Mouse (Mus musculus) brown adipose tissue, adult 24 weeks (tissue): Measurements from ENCODE around the gene Epha6. TPM values are rescaled to one million over a fixed set of nuclear protein-coding genes. Genes with fewer than 3 reads are reported as not detected.

ENCODE experiments used
- H3K27ac ChIP-seq: fragments of 200-500 bp; replicated peaks from 2 replicates; pipeline ENCODE4 v1.5.1; 2012; ENCODE audit warnings: low read depth, mild to moderate bottlenecking, low read length
- H3K4me1 ChIP-seq: fragments of 200-500 bp; 2 replicates; pipeline ENCODE4 v1.6.1; 2012; ENCODE audit warnings: low read length, mixed read lengths; ENCODE audit not compliant: control insufficient read depth, insufficient read depth, insufficient read length
- H3K4me3 ChIP-seq: fragments of 200-500 bp; 2 replicates; pipeline ENCODE4 v1.5.1; 2012; ENCODE audit warnings: low read depth, mild to moderate bottlenecking, low read length, moderate library complexity; ENCODE audit not compliant: insufficient read depth
- polyA plus RNA-seq: library from polyadenylated mRNA; stranded (reverse); fragments of >200 nt; gene quantifications from 2 replicates; pipeline ENCODE4 v1.2.4, GENCODE M21; 2012; ENCODE audit not compliant: missing spikeins, insufficient read depth, insufficient read length

Epha6 gene
- polyA plus RNA-seq, 1 experiment, result not detected

DNA sequence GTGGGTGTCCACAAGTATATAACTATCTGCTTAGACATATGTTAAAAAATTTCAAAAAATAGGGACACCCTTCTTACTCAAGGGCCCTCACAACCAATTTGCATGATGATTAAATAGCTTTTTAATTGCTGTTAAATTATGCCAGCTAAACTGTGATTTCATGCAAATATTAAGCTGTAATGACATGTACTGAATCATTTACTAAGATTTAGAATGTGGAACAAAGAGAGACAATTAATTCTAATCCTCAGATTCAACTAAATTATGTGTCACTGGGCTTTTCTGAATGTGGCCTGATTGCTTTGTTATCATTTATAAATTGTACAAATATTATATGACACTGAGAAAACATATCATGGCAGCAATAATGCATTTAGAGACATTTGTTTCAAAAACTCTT, 396.2 kb downstream of the Epha6 start:
- H3K4me3 ChIP-seq, result no peak overlapping the region
- H3K27ac ChIP-seq, result no peak overlapping the region
- no peaks in the 10 kb centered on the region for H3K4me1 ChIP-seq

DNA sequence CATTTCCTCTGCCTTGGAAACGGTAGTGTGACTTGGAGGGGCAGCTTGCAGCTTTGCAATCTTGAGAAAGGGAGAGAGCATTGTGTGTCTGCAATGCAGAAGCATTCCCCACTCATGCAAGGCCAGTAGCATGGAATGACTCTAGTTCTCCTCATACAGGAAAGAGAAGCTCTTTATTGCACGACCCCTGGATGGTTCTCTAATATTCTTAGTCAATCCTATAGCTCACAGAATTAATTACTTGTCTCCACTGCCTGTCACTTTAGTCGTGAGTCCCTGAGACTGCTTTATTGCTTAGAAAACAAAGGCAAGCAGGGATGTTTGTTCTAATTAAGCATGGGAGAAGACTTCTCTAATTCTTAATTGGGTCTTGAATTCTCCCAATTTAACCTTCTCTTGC, 429.8 kb downstream of the Epha6 start:
- H3K4me3 ChIP-seq, result no peak overlapping the region
- H3K27ac ChIP-seq, result no peak overlapping the region
- no peaks in the 10 kb centered on the region for H3K4me1 ChIP-seq

DNA sequence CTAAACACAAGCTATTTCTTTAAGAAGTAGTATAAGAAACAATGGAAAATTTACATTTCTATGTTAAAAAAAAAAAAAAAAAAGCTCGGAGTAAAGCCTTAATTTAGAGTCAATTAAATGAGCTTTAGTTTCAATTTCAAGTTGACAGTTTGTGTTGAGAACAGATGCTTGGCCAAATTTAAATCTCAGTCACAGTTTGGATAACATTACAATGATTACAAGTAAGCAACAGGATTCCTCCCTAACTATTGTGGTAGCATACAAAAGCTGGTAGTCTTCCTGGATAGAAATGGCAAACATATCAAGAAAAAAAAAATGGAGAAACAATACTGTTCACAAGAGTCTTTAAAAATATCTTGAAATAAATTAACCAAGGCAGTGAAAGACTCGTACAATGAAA, 452.9 kb downstream of the Epha6 start:
- Histone ChIP-seq H3K27ac (no peak overlapping the region), H3K4me1 (no peaks in the 10 kb centered on the region), H3K4me3 (no peak overlapping the region)

DNA sequence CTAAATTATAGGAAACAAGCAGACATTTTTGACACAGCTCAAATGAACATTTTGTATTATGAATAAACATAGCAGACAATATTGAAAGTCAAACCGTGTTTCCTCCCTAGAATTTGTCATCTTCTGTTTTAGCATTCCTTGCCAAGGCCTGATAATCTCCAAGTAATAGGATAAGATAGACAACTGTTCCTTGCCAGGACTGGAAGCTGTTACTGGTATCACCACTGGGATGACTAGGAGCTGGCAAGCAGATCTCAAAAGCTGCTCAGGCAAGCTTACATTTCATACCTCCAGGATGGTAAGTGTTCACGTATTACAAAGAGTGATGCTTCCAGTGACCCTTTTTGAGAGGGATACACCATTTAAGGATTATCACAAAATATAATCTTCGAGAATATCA, 461.0 kb downstream of the Epha6 start:
- no peak overlapping the region for H3K4me3 ChIP-seq

DNA sequence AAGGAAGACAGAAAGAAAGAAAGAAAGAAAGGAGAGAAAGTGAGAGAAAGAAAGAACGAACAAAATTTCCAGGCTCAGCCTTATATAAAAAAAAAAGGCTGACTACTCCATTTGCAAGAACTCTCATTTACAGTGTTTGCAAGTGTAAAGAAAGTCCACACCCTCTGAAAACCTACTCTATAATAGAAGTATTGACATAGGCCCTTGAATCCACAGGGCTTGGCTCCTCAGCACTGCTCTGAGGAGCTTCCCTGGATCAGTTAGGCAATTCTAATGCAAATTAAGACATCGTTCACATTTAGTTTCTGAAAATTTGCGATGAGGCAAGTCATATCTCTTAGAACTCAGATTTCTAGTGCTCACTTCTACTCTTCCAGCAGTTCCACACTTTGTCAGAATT, 483.9 kb downstream of the Epha6 start:
- Histone ChIP-seq H3K4me1 (no peaks in the 10 kb centered on the region), H3K4me3 (no peak overlapping the region), H3K27ac (no peak overlapping the region)

More for the DNA sequence above, 461.0 kb downstream of the Epha6 start:
- H3K27ac ChIP-seq, result no peak overlapping the region
- no peaks in the 10 kb centered on the region for H3K4me1 ChIP-seq

DNA sequence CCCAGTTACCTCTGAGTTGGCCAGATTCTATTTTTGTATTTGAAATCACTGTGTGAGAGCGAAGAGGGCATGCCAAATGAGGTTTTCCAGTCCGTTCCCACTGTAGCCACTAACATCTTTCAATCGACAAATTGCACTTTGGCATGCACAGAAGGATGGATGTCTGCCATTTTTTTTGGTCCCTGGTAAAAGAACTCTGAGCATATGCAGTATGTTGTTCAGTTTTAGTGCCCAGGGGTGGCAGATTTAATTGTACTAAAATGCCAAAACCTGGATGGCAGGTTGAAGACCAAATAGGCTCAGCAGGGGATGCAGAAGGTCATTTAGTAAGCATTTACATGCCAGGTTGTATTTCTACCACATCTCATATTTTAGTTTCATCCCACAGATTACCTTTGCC, 503.1 kb downstream of the Epha6 start:
- H3K4me1 ChIP-seq, result no peaks in the 10 kb centered on the region
- no peak overlapping the region for H3K27ac ChIP-seq
- H3K4me3 ChIP-seq, result no peak overlapping the region

DNA sequence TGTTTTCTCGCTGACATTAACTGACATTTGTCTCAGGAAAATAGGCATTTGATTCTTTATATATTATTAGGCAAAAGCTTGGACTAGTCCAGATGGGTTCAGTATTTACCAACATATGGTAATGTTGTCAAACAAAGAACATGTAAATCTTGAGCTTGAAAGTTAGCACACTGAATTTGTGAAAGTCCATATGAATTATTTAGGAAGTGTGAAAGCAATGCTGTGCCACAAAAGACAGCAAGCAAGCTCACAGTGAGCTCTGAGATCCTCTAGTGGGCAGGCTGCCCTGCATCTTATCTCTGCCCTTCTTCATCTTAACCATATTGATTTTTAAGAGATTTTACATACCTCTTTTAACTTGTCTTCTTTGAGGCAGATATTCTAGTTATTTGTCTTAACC, 510.0 kb downstream of the Epha6 start:
- no peak overlapping the region for H3K27ac ChIP-seq
- no peak overlapping the region for H3K4me3 ChIP-seq
- H3K4me1 ChIP-seq, result no peaks in the 10 kb centered on the region

DNA sequence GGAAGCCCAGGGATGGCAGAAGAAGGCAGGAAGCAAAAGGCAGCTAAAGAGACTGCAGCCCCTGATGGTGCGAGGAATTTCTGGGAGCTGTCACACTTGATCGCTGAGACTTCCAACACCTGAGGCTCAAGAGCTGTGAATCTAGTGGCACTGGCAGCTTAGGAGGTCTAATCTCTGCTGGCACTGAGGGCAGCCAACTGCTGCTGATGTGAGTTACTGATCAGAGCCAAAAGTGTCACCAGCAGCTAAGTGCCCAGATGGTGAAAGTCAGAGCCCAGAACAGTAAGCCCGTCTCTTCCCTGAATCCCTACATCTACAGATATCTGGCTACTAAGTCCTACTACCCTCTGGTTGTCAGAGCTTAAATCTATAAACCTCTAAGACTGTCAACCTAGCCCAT, 518.4 kb downstream of the Epha6 start:
- Histone ChIP-seq H3K4me1 (no peaks in the 10 kb centered on the region), H3K27ac (no peak overlapping the region), H3K4me3 (no peak overlapping the region)

DNA sequence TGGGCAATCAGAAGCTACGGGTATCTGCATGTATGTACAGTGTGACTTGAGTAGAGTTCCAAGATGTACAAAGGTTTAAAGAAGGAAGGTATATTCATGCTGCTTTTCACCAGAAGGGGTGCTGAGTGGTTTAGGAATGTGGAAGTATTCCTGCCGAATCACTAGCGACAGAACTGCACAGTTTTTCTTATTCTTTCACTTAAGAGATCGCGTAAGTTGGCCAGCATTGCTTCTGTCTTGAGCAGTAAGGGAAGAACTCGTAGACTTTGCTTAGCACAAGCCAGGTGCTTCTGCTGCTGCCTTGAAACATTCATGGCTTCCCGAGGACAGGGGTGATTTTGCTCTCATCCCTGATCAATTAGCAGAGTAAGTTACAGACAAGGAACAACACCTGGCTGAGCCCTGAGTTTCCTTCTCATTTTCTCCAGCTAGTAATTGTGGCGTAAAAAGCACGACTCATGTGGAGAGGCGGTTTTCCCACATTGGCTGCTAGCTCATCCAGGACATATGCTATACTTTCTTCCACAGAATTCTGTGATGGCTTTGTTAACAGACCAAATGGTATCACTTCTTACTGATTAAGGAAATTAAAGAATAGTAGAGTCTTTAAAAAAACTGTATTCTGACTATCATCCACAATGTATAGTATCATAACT, 534.7 kb downstream of the Epha6 start:
- Histone ChIP-seq H3K4me3 (no peak overlapping the region), H3K4me1 (no peaks in the 10 kb centered on the region), H3K27ac (no peak overlapping the region)

DNA sequence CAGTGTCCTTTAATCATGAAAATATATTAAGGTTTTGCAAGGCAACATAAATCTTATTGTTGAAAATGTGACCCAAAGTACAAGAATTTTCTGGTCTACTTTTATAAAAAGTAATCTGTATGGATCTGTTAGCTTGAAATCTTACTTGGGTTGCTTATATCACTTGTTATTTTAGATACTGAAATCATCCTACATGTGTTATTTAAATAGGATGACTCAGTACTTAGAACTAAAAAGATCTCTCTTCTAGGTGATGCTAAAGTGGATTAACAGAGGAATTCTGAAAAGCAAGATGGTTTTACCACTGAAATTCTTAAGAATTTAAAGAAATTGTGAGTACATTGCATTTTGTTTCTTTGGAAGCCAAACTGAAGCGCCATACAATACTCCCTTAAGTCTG, 561.5 kb downstream of the Epha6 start:
- no peaks in the 10 kb centered on the region for H3K4me1 ChIP-seq
- no peak overlapping the region for H3K4me3 ChIP-seq
- no peak overlapping the region for H3K27ac ChIP-seq

DNA sequence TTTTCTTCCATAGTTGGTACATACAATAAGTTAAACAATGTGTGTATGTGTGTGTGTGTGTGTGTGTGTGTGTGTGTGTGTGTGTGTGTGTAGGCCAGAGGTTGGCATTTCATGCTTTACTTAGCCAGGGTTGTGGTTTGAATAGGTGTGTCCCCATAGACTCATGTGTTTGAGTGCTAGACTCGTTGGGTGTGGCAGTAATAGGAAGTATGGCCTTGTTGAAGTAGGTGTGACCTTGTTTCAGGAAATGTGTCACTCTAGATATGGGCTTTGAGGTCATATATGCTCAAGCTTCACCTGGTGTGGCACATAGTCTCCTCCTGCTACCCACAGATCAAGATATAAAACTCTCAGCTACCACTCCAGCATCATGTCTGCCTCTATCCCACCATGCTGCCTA, 577.0 kb downstream of the Epha6 start:
- H3K4me1 ChIP-seq, result no peaks in the 10 kb centered on the region
- no peak overlapping the region for H3K4me3 ChIP-seq
- no peak overlapping the region for H3K27ac ChIP-seq

DNA sequence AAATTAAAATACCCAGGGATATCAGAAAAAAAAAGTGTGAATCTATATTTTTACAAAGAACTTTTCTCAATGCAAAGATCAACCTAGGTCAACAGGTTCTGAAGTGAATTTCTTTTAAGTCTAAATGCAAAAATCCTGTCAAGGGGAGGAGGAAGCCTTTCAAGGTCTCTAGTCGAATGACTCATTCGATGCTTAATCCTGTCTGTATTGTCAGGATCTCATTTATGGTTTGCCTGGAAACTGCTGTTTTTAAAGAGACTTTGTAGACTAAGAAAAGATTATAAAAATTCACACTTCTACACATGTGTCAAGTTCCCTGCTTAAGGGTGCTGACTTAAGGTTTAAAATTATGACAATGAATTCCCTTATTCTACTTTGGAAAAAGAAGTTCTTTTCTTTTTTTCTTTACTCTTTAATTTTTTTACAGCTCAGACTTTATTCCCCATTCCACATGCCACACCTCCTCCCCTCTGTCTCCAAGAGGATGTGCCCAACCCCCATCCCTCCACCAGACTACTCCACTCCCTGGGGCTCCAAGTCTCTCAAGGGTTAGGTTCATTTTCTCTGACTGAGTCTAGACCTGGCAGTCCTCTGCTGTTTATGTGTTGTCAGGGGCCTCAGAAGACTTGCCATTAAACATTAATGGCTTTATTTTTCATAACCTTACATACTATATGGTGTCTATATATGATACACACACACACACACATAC, 598.3 kb downstream of the Epha6 start:
- H3K27ac ChIP-seq, result no peak overlapping the region
- no peaks in the 10 kb centered on the region for H3K4me1 ChIP-seq
- H3K4me3 ChIP-seq, result no peak overlapping the region

DNA sequence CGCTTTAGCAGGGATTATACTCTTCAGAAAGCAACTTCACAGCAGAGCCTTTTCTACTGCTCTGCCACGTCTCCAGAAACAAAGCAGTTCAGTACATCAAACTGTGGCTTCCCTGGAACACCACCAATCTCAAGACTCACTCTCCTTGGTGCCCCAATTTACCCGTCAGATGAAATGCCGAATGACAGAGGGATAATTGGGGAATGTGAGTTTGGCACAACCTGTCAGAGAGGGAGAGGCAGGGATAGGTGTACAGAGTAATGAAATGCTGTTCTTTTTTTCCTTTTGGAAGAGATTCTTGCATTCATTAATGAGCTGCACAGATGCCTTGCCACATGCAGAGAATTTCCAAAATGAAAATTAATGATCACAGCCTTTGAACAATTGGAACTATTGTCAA, 635.5 kb downstream of the Epha6 start:
- no peaks in the 10 kb centered on the region for H3K4me1 ChIP-seq

DNA sequence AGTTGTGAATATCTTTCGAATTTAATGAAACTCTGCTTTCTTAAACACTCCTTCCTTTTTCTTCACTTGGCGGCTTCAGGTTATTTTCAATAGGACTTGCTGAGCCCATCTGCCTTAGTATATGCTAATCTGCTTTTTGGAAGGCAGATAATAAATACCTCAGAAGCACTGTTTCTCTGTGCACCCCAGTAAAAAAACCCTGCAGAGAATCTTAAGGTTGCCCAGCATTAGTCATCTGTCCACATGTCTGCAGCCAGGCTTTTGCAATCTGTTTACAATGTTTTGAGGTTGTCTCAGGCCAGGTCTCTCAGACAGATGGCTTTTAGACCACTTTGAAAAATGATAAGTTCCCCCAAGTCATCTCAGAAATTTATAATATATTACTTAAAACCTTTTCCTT, 649.6 kb downstream of the Epha6 start:
- Histone ChIP-seq H3K4me1 (no peaks in the 10 kb centered on the region), H3K27ac (no peak overlapping the region), H3K4me3 (no peak overlapping the region)

More for the DNA sequence above, 635.5 kb downstream of the Epha6 start:
- Histone ChIP-seq H3K27ac (no peak overlapping the region), H3K4me3 (no peak overlapping the region)

DNA sequence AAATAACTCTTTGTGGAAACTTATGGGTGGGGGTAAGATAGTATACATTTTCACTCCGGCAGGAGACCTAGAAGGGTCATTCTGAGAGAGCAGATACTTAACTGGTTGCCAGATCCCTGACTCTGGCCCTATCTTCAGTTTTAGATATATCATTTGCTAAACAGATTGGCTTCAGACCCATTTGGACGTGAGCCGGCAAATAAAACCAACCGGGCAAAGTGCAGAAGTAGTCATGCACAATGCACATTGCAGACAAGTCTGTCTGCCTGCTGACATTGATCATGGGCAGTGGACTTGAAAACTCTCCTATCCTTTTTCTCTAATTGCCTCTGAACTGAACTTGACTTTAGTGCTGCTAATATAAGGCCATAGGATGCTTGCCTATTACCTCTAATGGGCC, 681.6 kb downstream of the Epha6 start:
- H3K27ac ChIP-seq, result no peak overlapping the region
- no peaks in the 10 kb centered on the region for H3K4me1 ChIP-seq

DNA sequence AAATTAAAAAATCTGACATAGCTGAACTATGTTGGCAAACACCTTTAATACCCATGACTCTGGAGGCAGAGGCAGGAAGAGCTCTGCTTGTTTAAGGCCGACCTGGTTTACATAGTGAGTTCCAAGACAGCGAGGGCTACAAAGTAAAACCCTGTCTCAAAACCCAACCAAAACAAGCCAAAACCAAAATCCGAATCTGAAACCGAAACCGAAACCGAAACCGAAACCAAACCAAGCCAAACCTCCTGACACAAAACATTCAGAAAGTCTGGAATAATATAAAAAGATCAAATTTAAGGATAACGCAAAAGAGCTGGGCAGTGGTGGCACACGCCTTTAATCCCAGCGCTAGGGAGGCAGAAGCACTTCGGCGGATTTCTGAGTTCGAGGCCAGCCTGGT, 725.3 kb downstream of the Epha6 start:
- Histone ChIP-seq H3K27ac (no peak overlapping the region), H3K4me1 (no peaks in the 10 kb centered on the region)

More for the DNA sequence above, 681.6 kb downstream of the Epha6 start:
- H3K4me3 ChIP-seq, result no peak overlapping the region

More for the DNA sequence above, 725.3 kb downstream of the Epha6 start:
- H3K4me3 ChIP-seq, result no peak overlapping the region
